Mouse (Mus musculus) small intestine, adult 2 months (tissue): Measurements from ENCODE around the gene Prkg1. TPM values are rescaled to one million over a fixed set of nuclear protein-coding genes. Genes with fewer than 3 reads are reported as not detected.

ENCODE experiments used
- H3K27ac ChIP-seq: fragments of 200-500 bp; 2 replicates; pipeline ENCODE4 v1.5.1; 2012; ENCODE audit warnings: low read depth, low read length, control low read depth, inconsistent platforms; ENCODE audit not compliant: insufficient read depth
- H3K27me3 ChIP-seq: fragments of 200-500 bp; 2 replicates; pipeline ENCODE4 v1.6.1; 2012; ENCODE audit warnings: mild to moderate bottlenecking, moderate library complexity, low read length, inconsistent platforms; ENCODE audit not compliant: control insufficient read depth, insufficient read depth
- H3K36me3 ChIP-seq: fragments of 200-500 bp; 2 replicates; pipeline ENCODE4 v1.6.1; 2012; ENCODE audit warnings: mild to moderate bottlenecking, low read length, control low read depth, inconsistent platforms; ENCODE audit not compliant: control insufficient read depth, insufficient read depth
- H3K4me1 ChIP-seq: fragments of 200-500 bp; 2 replicates; pipeline ENCODE4 v1.6.1; 2012; ENCODE audit warnings: low read length, inconsistent platforms, mixed read lengths; ENCODE audit not compliant: control insufficient read depth, insufficient read depth, insufficient read length
- H3K4me3 ChIP-seq: fragments of 200-500 bp; 2 replicates; pipeline ENCODE4 v1.5.1; 2012; ENCODE audit warnings: low read depth, mild to moderate bottlenecking, control low read depth, inconsistent platforms, low read length, moderate library complexity
- CTCF ChIP-seq: fragments of 200-500 bp; IDR thresholded peaks from 2 replicates; pipeline ENCODE4 v1.5.1; 2012; ENCODE audit warnings: low read depth, mild to moderate bottlenecking, control low read depth, inconsistent platforms, low read length, moderate library complexity, mixed read lengths; ENCODE audit not compliant: insufficient replicate concordance, insufficient read length; ENCODE audit errors: extremely low read depth
- POLR2A ChIP-seq: fragments of 200-500 bp; IDR thresholded peaks from 2 replicates; pipeline ENCODE4 v1.6.1; 2012; ENCODE audit warnings: low read depth, mild to moderate bottlenecking, control low read depth, inconsistent platforms, low read length, moderate library complexity
- WGBS: fragments of 180-500 bp; shearing (Covaris S2); methylation state at CpG from one replicate; pipeline ENCODE4 v1.1.7; 2018; 5-methylcytosine and 5-hydroxymethylcytosine counted together
- polyA plus RNA-seq: library from polyadenylated mRNA; depleted of rRNA; stranded (reverse); fragments of >200 nt; gene quantifications from 2 replicates; pipeline ENCODE4 v1.2.3, GENCODE M21; 2012

The Prkg1 gene
- polyA plus RNA-seq, 1 experiment, result 1.0 TPM

- Histone ChIP-seq H3K4me3 (peak overlapping the region; percentile 71), H3K27ac (peak overlapping the region; percentile 43; the same call in 1 of the 2 replicates), H3K4me1 (peaks cover 8% of the 10 kb centered on the region; the same call in 1 of the 2 replicates), H3K36me3 (no peaks in the 10 kb centered on the region), H3K27me3 (peaks cover 29% of the 10 kb centered on the region)
- 4% methylated on average over 24 of the region's 24 CpGs for WGBS
- TF ChIP-seq POLR2A (no peak), CTCF (no peak)
Measured at GRCm38 (mm10) chr19:31762411-31763245, 2.2 kb downstream of the Prkg1 start.

DNA sequence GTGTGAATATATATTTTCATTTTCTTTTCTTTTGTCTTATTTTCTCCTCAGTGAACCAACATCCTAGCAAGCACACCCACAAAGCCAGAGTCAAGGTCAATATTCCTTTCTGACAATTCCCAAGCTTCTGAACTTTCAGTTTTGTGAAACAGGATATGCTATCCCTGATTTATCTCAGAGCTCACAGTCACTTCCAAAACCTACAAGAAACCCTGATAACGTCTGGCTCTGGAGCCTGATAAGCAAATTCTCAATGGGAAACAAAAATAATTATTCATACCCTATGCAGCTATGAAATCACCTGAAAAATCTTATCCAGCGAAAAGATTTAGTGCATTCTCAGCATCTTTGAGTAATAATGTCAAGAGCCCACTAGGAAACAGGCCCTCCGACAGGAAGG lies 5.0 kb downstream of the Prkg1 start:
- no peak for TF ChIP-seq POLR2A
- WGBS, result 65% methylated on average over 3 of the region's 3 CpGs
- Histone ChIP-seq H3K4me1 (peaks cover 8% of the 10 kb centered on the region; the same call in 1 of the 2 replicates), H3K27ac (no peak overlapping the region), H3K27me3 (peaks cover 28% of the 10 kb centered on the region), H3K4me3 (no peak overlapping the region), H3K36me3 (no peaks in the 10 kb centered on the region)

- TF ChIP-seq POLR2A (no peak), CTCF (peak; percentile 36; the same call in 1 of the 2 replicates)
- Histone ChIP-seq H3K27me3 (no peaks in the 10 kb centered on the region; the same call in 1 of the 2 replicates), H3K4me1 (no peaks in the 10 kb centered on the region), H3K27ac (no peak overlapping the region), H3K36me3 (no peaks in the 10 kb centered on the region), H3K4me3 (no peak overlapping the region)
- WGBS, result 51% methylated on average over 11 of the region's 11 CpGs
Measured at GRCm38 (mm10) chr19:31755929-31756792, 8.7 kb downstream of the Prkg1 start.

GRCm38 (mm10) chr19:31754642-31755287 lies 10.1 kb downstream of the Prkg1 start:
- H3K27me3 ChIP-seq, result no peaks in the 10 kb centered on the region; the same call in 1 of the 2 replicates
- no peak overlapping the region for H3K27ac ChIP-seq
- no peak overlapping the region for H3K4me3 ChIP-seq
- WGBS, result 52% methylated on average over 9 of the region's 9 CpGs
- no peak for TF ChIP-seq POLR2A
- no peak for TF ChIP-seq CTCF
- no peaks in the 10 kb centered on the region for H3K36me3 ChIP-seq
- H3K4me1 ChIP-seq, result no peaks in the 10 kb centered on the region

DNA sequence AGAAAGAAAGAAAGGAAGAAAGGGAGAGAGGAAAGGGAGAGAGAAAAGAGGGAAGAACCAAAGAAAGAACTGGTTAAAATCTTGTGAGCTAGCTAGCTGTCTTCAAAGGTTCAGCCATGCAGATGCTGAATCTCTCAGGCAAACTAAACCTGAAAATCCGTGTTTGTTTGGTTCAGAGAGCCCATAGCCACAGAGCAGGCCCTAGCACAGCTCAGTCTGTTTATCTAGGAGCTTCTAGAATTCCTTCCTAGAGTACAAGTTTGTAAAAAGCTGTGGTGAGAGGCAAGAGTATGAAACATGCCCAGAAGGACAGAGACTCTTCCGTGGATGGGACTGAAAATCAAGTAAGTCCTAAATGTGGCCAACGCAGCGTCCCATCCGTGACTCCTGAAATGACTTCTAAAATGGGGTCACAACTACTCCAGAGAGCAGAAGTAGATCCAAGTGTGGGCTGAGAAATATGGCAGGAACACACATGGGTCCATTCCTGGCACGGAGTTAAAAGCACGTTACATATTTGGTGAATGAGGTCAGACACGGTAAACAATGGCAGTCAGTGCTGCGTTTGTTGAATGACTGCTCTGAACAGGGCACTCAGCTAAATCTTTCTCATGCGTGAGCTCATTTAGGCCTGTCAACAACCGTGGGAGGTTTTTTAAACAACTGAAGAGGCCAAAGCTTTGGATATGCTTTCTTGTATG lies 13.7 kb downstream of the Prkg1 start:
- Histone ChIP-seq H3K4me3 (no peak overlapping the region), H3K27ac (no peak overlapping the region), H3K36me3 (no peaks in the 10 kb centered on the region), H3K4me1 (no peaks in the 10 kb centered on the region), H3K27me3 (no peaks in the 10 kb centered on the region)
- no peak for TF ChIP-seq CTCF
- no peak for TF ChIP-seq POLR2A
- WGBS, result 45% methylated on average over 11 of the region's 11 CpGs

- Histone ChIP-seq H3K27ac (no peak overlapping the region), H3K4me3 (no peak overlapping the region), H3K36me3 (no peaks in the 10 kb centered on the region), H3K27me3 (no peaks in the 10 kb centered on the region), H3K4me1 (no peaks in the 10 kb centered on the region)
- WGBS, result 18% methylated on average over 2 of the region's 2 CpGs
- TF ChIP-seq POLR2A, result no peak
- no peak for TF ChIP-seq CTCF
Measured at GRCm38 (mm10) chr19:31746635-31747034, 18.2 kb downstream of the Prkg1 start.
